Mouse (Mus musculus): ENCODE measurements at regions not wholly inside any gene's neighbourhood (a gene's known extent, or its start where the extent isn't known, plus 50 kb on each side); places are given as distances from the start of the nearest gene placed in this dataset.

DNA sequence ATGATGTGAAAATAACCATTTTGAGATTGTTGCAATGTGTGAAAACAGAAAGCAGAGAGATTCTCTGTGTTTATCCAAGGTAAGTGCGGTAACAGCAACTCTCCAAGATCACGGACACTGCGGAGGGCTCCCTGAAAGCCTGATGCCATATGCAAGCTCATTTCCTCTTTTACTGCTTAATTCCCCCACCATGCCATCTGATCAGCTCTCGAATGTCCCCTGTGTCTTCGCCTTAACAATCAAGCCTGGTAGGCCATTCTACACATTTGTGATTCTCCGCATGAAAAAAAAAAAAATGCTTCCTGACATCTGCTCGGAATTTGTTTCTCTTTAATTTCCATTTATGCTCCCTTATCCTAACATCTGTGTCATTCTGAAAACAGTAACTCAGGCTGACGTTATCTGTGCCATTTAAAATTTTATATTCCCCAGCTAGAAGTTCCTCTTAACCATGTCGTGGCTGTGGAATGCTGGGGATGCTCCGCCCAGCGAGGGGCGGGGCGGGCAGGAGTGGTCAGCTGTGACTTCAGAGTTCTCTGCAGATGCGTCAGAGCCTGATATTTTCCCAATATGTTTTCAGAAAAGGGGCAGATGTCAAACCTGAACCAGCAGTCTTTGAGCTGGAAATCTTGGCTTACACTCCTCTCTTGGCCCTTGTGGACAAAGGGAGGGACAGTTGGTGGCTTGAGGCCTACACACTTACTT lies 144.5 kb upstream of the Tox3 start:
- no peak for TF ChIP-seq POLR2A (IDR thresholded peaks at IDR 0.05; ENCODE audit: low read depth, low read length)
- no peak for TF ChIP-seq CTCF (IDR thresholded peaks at IDR 0.05; ENCODE audit: borderline replicate concordance, insufficient read depth, low read length)
- Histone ChIP-seq H3K27ac (ENCODE audit: insufficient read depth, low read length) (no peak overlapping the region), H3K4me1 (ENCODE audit: control insufficient read depth, insufficient read depth, low read length) (peaks cover 13% of the 10 kb centered on the region)

DNA sequence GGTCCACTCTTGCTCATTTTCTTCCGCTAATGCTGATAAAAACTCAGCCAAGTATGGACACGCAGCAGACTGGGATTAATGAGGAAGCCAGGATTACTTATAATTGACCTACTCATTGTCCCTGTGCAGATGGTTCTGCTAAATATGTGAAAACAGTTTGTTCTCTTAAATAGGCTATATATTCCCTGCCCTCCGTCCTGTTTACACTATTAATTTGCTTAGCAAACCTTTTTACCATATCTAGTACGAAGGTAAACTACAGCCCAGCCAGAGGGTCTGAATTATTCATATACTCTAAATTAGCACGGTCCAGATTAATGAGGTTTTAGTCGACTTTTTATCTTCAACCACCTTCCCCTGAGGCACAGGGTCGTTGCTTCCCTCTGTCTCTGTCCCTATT lies 143.5 kb upstream of the Tox3 start:
- Histone ChIP-seq H3K4me3 (ENCODE audit: insufficient read depth, low read length) (no peak overlapping the region), H3K4me1 (ENCODE audit: control insufficient read depth, insufficient read depth, low read length) (peaks cover 9% of the 10 kb centered on the region), H3K27ac (ENCODE audit: insufficient read depth, low read length) (no peak overlapping the region)
- TF ChIP-seq CTCF (IDR thresholded peaks at IDR 0.05; ENCODE audit: borderline replicate concordance, insufficient read depth, low read length) (no peak), POLR2A (IDR thresholded peaks at IDR 0.05; ENCODE audit: low read depth, low read length) (no peak)

More for the DNA sequence above, 144.5 kb upstream of the Tox3 start:
- no peak overlapping the region for H3K4me3 ChIP-seq (ENCODE audit: insufficient read depth, low read length)

DNA sequence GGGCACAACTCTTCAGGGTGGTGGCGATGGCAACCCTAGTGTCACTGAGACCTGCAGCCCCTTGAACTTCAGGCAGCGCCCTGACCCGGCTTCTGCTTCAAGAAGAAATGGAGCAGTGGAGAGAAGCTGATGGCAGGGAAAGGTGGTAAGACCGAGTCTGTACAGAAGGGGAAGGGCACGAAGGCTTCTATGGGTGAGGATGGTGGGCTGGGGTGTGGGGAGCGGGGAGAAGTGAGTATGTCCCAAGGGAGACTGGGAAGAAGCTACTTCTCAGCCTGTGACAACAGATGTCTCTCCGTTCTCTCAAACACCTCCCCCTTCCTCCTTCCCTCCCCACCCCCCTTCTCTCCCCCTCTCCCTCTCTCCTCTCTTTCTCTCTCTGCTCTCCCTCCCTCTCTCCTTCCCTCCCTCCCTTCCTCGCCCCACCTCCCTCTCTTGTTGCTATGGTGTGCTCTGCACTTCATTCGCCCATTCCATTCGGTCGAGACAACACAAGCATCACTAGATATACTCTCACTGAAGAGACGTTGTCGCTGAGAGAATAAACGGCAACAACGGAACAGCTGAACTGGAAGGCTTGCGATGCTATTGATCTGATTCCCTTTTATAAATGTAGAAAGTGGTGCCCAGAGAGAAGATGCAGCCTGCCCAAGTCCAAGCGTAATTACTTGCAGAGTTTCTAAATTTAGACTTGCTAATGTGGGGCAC lies 142.7 kb upstream of the Tox3 start:
- Histone ChIP-seq H3K27ac (ENCODE audit: insufficient read depth, low read length) (no peak overlapping the region), H3K4me3 (ENCODE audit: insufficient read depth, low read length) (no peak overlapping the region), H3K4me1 (ENCODE audit: control insufficient read depth, insufficient read depth, low read length) (peaks cover 8% of the 10 kb centered on the region; the same call in 1 of the 2 replicates)
- no peak for TF ChIP-seq CTCF (IDR thresholded peaks at IDR 0.05; ENCODE audit: borderline replicate concordance, insufficient read depth, low read length)

DNA sequence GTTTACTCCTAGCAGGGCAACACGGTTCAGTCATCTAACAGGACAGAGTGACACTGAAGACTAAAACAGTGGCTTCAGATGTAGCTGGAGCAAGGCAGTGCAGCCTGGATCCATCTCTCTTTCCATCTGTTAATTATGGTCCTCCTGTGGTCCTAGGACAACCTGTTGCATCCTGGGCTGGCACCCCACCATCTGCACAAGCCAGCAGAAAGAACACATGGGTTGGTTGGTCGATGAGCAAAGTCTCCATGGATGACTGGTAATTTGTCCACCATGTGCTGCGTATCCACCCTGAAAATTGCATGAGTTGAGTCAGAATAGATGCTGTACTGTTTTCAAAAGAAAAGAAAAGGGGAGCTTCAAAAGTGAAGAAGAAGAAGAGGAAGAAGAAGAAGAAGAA lies 138.4 kb upstream of the Tox3 start:
- Histone ChIP-seq H3K4me1 (ENCODE audit: control insufficient read depth, insufficient read depth, low read length) (no peaks in the 10 kb centered on the region), H3K4me3 (ENCODE audit: insufficient read depth, low read length) (no peak overlapping the region), H3K27ac (ENCODE audit: insufficient read depth, low read length) (no peak overlapping the region)
- TF ChIP-seq CTCF (IDR thresholded peaks at IDR 0.05; ENCODE audit: borderline replicate concordance, insufficient read depth, low read length) (no peak), POLR2A (IDR thresholded peaks at IDR 0.05; ENCODE audit: low read depth, low read length) (no peak)

DNA sequence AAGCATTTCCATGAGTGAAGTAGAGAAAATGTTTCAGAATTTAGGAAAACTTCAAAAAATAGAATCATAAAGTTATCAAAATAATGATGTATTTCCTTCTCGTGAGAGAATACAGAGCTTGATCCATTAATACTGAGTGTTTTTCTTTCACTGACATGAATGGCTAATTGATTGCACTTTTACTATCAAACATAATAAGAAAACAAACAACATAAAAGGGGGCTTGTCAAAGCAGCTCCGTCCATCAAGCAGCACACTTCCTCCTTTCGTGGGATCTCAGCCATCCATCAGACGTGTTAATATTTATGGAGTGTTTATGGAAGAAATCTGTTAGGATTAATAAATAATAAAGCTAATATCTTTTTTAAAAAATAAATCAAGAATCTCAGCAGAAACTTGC lies 130.0 kb upstream of the Tox3 start:
- H3K4me3 ChIP-seq (ENCODE audit: insufficient read depth, low read length), result no peak overlapping the region
- TF ChIP-seq CTCF (IDR thresholded peaks at IDR 0.05; ENCODE audit: borderline replicate concordance, insufficient read depth, low read length) (no peak), POLR2A (IDR thresholded peaks at IDR 0.05; ENCODE audit: low read depth, low read length) (no peak)
- no peak overlapping the region for H3K27ac ChIP-seq (ENCODE audit: insufficient read depth, low read length)
- no peaks in the 10 kb centered on the region for H3K4me1 ChIP-seq (ENCODE audit: control insufficient read depth, insufficient read depth, low read length)

GRCm38 (mm10) chr8:90474066-90474465 lies 125.9 kb upstream of the Tox3 start:
- Histone ChIP-seq H3K4me3 (ENCODE audit: insufficient read depth, low read length) (no peak overlapping the region), H3K27ac (ENCODE audit: insufficient read depth, low read length) (no peak overlapping the region), H3K4me1 (ENCODE audit: control insufficient read depth, insufficient read depth, low read length) (no peaks in the 10 kb centered on the region)
- TF ChIP-seq CTCF (IDR thresholded peaks at IDR 0.05; ENCODE audit: borderline replicate concordance, insufficient read depth, low read length) (no peak), POLR2A (IDR thresholded peaks at IDR 0.05; ENCODE audit: low read depth, low read length) (no peak)

- no peak overlapping the region for H3K4me3 ChIP-seq (ENCODE audit: insufficient read depth, low read length)
- no peak overlapping the region for H3K27ac ChIP-seq (ENCODE audit: insufficient read depth, low read length)
- TF ChIP-seq POLR2A (IDR thresholded peaks at IDR 0.05; ENCODE audit: low read depth, low read length) (no peak), CTCF (IDR thresholded peaks at IDR 0.05; ENCODE audit: borderline replicate concordance, insufficient read depth, low read length) (no peak)
- no peaks in the 10 kb centered on the region for H3K4me1 ChIP-seq (ENCODE audit: control insufficient read depth, insufficient read depth, low read length)
Observed at GRCm38 (mm10) chr8:90470826-90471225, 122.7 kb upstream of the Tox3 start.

DNA sequence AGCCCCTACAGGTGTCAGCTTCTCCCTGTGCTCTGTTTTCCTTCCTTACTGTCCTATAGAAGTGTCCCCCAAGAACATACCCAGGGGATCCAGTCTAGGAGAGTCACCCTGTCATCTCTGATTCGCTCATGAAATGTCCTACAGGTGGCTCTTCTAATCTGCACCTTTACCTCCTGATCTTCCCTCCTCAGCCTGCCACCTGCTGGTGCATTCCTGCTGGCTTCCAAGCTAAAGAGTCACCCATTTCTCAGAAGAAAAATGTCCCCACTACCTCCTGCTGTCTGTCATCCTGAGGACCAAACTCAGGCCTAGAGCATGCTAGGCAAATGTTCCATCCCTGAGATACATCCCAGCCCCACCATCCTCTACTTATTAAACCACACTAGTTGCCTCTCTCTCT lies 115.6 kb upstream of the Tox3 start:
- Histone ChIP-seq H3K27ac (ENCODE audit: insufficient read depth, low read length) (no peak overlapping the region), H3K4me1 (ENCODE audit: control insufficient read depth, insufficient read depth, low read length) (no peaks in the 10 kb centered on the region), H3K4me3 (ENCODE audit: insufficient read depth, low read length) (no peak overlapping the region)
- TF ChIP-seq POLR2A (IDR thresholded peaks at IDR 0.05; ENCODE audit: low read depth, low read length), result no peak
- no peak for TF ChIP-seq CTCF (IDR thresholded peaks at IDR 0.05; ENCODE audit: borderline replicate concordance, insufficient read depth, low read length)

GRCm38 (mm10) chr8:90455321-90455720 lies 107.2 kb upstream of the Tox3 start:
- no peak for TF ChIP-seq POLR2A (IDR thresholded peaks at IDR 0.05; ENCODE audit: low read depth, low read length)
- no peak for TF ChIP-seq CTCF (IDR thresholded peaks at IDR 0.05; ENCODE audit: borderline replicate concordance, insufficient read depth, low read length)
- no peaks in the 10 kb centered on the region for H3K4me1 ChIP-seq (ENCODE audit: control insufficient read depth, insufficient read depth, low read length)
- H3K27ac ChIP-seq (ENCODE audit: insufficient read depth, low read length), result no peak overlapping the region
- H3K4me3 ChIP-seq (ENCODE audit: insufficient read depth, low read length), result no peak overlapping the region

DNA sequence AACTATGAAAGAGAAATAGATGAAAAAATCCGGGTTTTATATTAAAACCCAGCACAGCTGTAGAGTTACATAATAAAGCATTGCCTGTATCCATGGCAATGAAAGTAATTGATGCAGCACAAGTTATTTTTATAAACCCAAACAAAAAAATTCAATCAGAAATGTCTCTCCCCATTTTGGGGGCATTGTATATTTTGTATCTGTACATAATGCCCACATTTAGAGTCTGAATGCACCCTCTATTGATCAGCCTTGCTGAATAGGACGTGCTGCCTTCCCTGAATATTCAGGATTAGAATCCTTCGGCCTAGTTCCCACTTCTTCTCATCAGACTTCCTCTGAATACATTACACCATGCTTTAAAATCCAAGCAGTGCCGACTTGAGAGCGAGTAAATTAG lies 106.0 kb upstream of the Tox3 start:
- H3K27ac ChIP-seq (ENCODE audit: insufficient read depth, low read length), result no peak overlapping the region
- H3K4me3 ChIP-seq (ENCODE audit: insufficient read depth, low read length), result no peak overlapping the region
- H3K4me1 ChIP-seq (ENCODE audit: control insufficient read depth, insufficient read depth, low read length), result no peaks in the 10 kb centered on the region
- TF ChIP-seq CTCF (IDR thresholded peaks at IDR 0.05; ENCODE audit: borderline replicate concordance, insufficient read depth, low read length) (no peak), POLR2A (IDR thresholded peaks at IDR 0.05; ENCODE audit: low read depth, low read length) (no peak)

Measured in embryonic fibroblast, embryonic 13.5 days (primary cell).